Mouse (Mus musculus): Measurements from ENCODE around the gene Ugcg. TPM values are rescaled to one million over a fixed set of nuclear protein-coding genes. Genes with fewer than 3 reads are reported as not detected.

Ugcg gene
- 61.1 and 62.0 TPM in 2 replicates for polyA plus RNA-seq (2012; rRNA removed)

DNA sequence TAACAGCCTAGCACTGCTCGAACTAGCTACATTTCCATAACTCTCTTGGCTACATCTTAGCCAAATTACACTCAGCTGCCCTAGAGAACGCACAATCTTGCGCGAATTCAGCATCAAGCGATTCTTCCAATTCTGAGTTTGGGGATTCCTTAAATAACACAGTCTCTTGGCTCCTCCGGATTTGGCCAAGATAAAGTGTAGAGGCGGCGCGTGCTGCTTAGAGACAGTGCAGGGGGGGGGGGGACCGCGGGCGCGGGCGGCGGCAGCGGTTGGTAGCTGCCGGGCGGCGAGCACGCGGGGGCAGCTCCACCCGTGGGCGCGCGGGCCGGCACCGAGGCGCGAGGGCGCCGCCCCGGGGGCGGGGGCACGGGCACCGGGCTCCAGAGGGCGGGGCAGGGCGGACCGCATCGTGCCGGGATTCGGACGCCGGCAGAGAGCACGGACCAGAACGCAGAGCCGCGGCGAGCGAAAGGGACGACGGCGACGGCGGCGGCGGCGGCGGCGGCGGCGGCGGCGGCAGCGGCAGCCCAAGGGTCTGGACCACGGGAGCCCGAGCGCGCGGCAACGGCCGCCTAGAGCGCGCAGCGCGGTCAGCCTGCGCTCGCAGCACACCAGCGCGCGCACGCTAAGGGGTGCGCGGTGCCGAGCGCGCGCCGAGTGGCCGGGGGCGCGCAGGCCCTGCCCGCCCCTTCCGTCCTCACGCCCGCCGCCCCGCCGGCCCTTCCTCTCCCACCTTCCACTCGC is at the start of gene Ugcg:
Gene Ugcg, plus strand, starts transcription at position 456 of the 744 bp plus-strand sequence.
- Histone ChIP-seq H3K4me3 (replicated peaks; ENCODE audit: insufficient read depth, low read depth, low read length) (peak within 1 kb of the TSS; percentile 100), H3K4me1 (ENCODE audit: control insufficient read depth, insufficient read depth, low read length) (no peaks in the 10 kb centered on the region; the same call in 1 of the 2 replicates), H3K27ac (ENCODE audit: insufficient read depth, low read length) (peak within 1 kb of the TSS; percentile 91), H3K27me3 (ENCODE audit: control insufficient read depth, insufficient read depth, low read length) (no peaks in the 10 kb centered on the region)
- under 1% methylated on average over 74 of the region's 99 CpGs for WGBS
- TF ChIP-seq CTCF (IDR thresholded peaks at IDR 0.05; ENCODE audit: borderline replicate concordance, insufficient read depth, low read depth, low read length) (no peak), POLR2A (IDR thresholded peaks at IDR 0.05; ENCODE audit: borderline replicate concordance, insufficient read depth, low read length) (peak; percentile 38)
- DNase-seq = peak; percentile 84 to 86

- no peaks in the 10 kb centered on the region for H3K27me3 ChIP-seq (ENCODE audit: control insufficient read depth, insufficient read depth, low read length)
- no peak overlapping the region for H3K4me3 ChIP-seq (replicated peaks; ENCODE audit: insufficient read depth, low read depth, low read length)
- 87% methylated on average over 5 of the region's 5 CpGs for WGBS
- no peaks in the 10 kb centered on the region for H3K4me1 ChIP-seq (ENCODE audit: control insufficient read depth, insufficient read depth, low read length)
- no peak overlapping the region for H3K27ac ChIP-seq (ENCODE audit: insufficient read depth, low read length)
- DNase-seq = no peak
- TF ChIP-seq POLR2A (IDR thresholded peaks at IDR 0.05; ENCODE audit: borderline replicate concordance, insufficient read depth, low read length) (no peak), CTCF (IDR thresholded peaks at IDR 0.05; ENCODE audit: borderline replicate concordance, insufficient read depth, low read depth, low read length) (no peak)
Observed at GRCm38 (mm10) chr4:59149043-59149442, 40.0 kb upstream of the Ugcg start.

DNA sequence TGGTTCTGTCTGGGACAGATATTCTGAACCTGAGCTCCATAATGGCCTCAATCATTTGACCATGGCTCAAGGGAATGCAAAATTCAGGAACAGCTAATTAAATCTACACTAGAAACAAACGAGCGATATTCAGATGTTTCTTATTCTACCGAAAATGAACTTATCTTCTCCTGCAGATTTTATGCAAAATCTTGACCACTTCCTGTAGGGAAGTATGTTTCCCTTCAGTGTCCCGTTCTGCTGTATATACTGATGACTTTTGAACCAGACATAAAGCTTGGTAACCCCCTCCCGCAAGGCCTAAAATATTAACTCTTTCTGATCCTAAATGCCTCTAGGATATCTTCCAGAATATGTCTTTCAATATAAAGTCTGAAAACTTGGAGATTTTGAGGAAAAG is 38.1 kb upstream of the Ugcg start:
- no peak overlapping the region for H3K27ac ChIP-seq (ENCODE audit: insufficient read depth, low read length)
- TF ChIP-seq CTCF (IDR thresholded peaks at IDR 0.05; ENCODE audit: borderline replicate concordance, insufficient read depth, low read depth, low read length) (no peak), POLR2A (IDR thresholded peaks at IDR 0.05; ENCODE audit: borderline replicate concordance, insufficient read depth, low read length) (no peak)
- H3K4me1 ChIP-seq (ENCODE audit: control insufficient read depth, insufficient read depth, low read length) = no peaks in the 10 kb centered on the region
- H3K27me3 ChIP-seq (ENCODE audit: control insufficient read depth, insufficient read depth, low read length) = no peaks in the 10 kb centered on the region
- no peak for DNase-seq
- WGBS = 73% methylated on average over 5 of the region's 5 CpGs
- no peak overlapping the region for H3K4me3 ChIP-seq (replicated peaks; ENCODE audit: insufficient read depth, low read depth, low read length)

- no peak for TF ChIP-seq CTCF (IDR thresholded peaks at IDR 0.05; ENCODE audit: borderline replicate concordance, insufficient read depth, low read depth, low read length)
- TF ChIP-seq POLR2A (IDR thresholded peaks at IDR 0.05; ENCODE audit: borderline replicate concordance, insufficient read depth, low read length) = no peak
- WGBS = 33% methylated on average over 1 of the region's 1 CpGs
Observed at GRCm38 (mm10) chr4:59151953-59152352, 37.1 kb upstream of the Ugcg start.

DNA sequence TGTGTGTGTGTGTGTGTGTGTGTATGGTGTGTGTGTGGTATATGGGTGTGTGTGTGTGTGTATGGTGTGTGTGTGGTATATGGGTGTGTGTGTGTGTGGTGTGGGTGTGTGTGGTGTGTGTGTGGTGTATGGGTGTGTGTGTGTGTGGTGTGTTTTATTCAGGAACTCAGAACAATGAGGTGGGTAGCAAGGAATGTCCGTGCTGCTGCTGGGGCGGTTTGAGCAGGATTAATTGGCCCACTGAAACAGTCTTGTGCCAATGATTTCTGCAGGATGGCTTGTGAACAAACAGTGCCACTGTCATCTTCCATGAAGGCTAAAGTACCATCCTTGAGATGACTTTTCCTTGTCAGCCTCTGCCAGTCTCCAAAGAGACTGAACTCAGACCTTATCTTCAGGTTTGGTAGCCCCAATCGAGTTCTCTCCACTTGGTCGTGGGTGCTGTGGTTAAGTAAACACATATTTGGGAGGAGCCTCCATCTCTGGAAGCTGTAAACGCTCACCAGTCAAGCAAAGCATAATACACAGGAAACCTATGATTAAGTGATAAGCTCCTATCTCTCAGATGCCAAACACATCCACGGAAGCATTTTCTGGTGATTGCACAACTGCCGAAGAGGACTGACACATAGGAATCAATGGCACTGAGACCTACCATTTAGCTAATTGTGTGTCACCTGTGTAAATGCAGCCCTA is 32.0 kb upstream of the Ugcg start:
- WGBS = 79% methylated on average over 7 of the region's 7 CpGs
- H3K27me3 ChIP-seq (ENCODE audit: control insufficient read depth, insufficient read depth, low read length) = no peaks in the 10 kb centered on the region
- H3K4me3 ChIP-seq (replicated peaks; ENCODE audit: insufficient read depth, low read depth, low read length) = no peak overlapping the region
- no peaks in the 10 kb centered on the region for H3K4me1 ChIP-seq (ENCODE audit: control insufficient read depth, insufficient read depth, low read length)
- DNase-seq = no peak
- TF ChIP-seq CTCF (IDR thresholded peaks at IDR 0.05; ENCODE audit: borderline replicate concordance, insufficient read depth, low read depth, low read length) (no peak), POLR2A (IDR thresholded peaks at IDR 0.05; ENCODE audit: borderline replicate concordance, insufficient read depth, low read length) (no peak)
- no peak overlapping the region for H3K27ac ChIP-seq (ENCODE audit: insufficient read depth, low read length)

More at GRCm38 (mm10) chr4:59151953-59152352, 37.1 kb upstream of the Ugcg start:
- Histone ChIP-seq H3K4me1 (ENCODE audit: control insufficient read depth, insufficient read depth, low read length) (no peaks in the 10 kb centered on the region), H3K27ac (ENCODE audit: insufficient read depth, low read length) (no peak overlapping the region), H3K27me3 (ENCODE audit: control insufficient read depth, insufficient read depth, low read length) (no peaks in the 10 kb centered on the region), H3K4me3 (replicated peaks; ENCODE audit: insufficient read depth, low read depth, low read length) (no peak overlapping the region)
- DNase-seq = no peak

DNA sequence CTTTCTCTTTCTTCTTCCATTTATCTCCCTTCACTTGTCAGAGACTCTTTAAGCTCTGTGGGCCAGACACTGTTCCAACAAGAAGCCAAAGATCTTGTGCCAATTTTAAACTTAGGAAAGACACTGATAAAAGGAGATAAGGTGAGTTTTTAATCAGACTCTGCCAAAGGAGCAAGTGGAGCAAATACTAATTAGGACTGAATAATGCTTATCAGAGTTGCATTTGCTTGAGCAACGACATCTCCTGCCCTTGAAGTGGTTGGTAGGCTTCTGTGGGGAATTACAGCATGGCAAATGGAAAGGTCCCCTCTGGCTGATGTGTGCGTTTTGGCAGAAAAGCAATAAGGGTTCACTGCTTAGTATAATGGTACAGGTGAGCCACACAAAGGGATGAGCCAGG is 31.4 kb upstream of the Ugcg start:
- H3K4me3 ChIP-seq (replicated peaks; ENCODE audit: insufficient read depth, low read depth, low read length) = no peak overlapping the region
- H3K27ac ChIP-seq (ENCODE audit: insufficient read depth, low read length) = no peak overlapping the region
- WGBS = 84% methylated on average over 2 of the region's 2 CpGs
- no peaks in the 10 kb centered on the region for H3K4me1 ChIP-seq (ENCODE audit: control insufficient read depth, insufficient read depth, low read length)
- no peak for TF ChIP-seq POLR2A (IDR thresholded peaks at IDR 0.05; ENCODE audit: borderline replicate concordance, insufficient read depth, low read length)
- no peak for TF ChIP-seq CTCF (IDR thresholded peaks at IDR 0.05; ENCODE audit: borderline replicate concordance, insufficient read depth, low read depth, low read length)
- H3K27me3 ChIP-seq (ENCODE audit: control insufficient read depth, insufficient read depth, low read length) = no peaks in the 10 kb centered on the region
- no peak for DNase-seq

DNA sequence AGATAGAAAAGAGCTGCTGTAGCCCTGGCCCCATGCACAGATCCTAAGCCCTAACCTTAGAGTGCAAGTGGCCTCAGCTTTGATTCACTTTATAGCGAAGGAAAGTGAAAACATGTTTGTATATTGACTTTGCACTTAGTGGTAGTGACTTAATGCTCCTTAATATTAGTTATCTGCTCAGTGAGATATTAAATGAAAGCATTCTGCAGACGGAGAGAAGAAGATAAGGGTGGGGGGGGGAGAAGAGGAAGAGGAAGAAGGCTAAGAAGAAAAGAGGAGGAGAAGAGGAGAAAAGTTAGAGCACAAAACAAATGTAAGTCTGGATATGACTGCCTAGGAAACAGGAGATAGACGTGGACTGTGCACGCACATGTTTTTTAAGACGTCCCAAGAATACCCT is 28.8 kb upstream of the Ugcg start:
- no peak overlapping the region for H3K4me3 ChIP-seq (replicated peaks; ENCODE audit: insufficient read depth, low read depth, low read length)
- TF ChIP-seq POLR2A (IDR thresholded peaks at IDR 0.05; ENCODE audit: borderline replicate concordance, insufficient read depth, low read length) (no peak), CTCF (IDR thresholded peaks at IDR 0.05; ENCODE audit: borderline replicate concordance, insufficient read depth, low read depth, low read length) (no peak)
- no peaks in the 10 kb centered on the region for H3K27me3 ChIP-seq (ENCODE audit: control insufficient read depth, insufficient read depth, low read length)
- DNase-seq = no peak
- H3K27ac ChIP-seq (ENCODE audit: insufficient read depth, low read length) = no peak overlapping the region
- WGBS = 90% methylated on average over 5 of the region's 5 CpGs
- no peaks in the 10 kb centered on the region for H3K4me1 ChIP-seq (ENCODE audit: control insufficient read depth, insufficient read depth, low read length)
